Mouse (Mus musculus) small intestine, adult 2 months (tissue): ENCODE measurements around the gene Phf5a.

Source experiments
- CTCF ChIP-seq: fragments of 200-500 bp; IDR thresholded peaks from 2 replicates; pipeline ENCODE4 v1.5.1; 2012; ENCODE audit warnings: low read depth, mild to moderate bottlenecking, control low read depth, inconsistent platforms, low read length, moderate library complexity, mixed read lengths; ENCODE audit not compliant: insufficient replicate concordance, insufficient read length; ENCODE audit errors: extremely low read depth
- POLR2A ChIP-seq: fragments of 200-500 bp; IDR thresholded peaks from 2 replicates; pipeline ENCODE4 v1.6.1; 2012; ENCODE audit warnings: low read depth, mild to moderate bottlenecking, control low read depth, inconsistent platforms, low read length, moderate library complexity

DNA sequence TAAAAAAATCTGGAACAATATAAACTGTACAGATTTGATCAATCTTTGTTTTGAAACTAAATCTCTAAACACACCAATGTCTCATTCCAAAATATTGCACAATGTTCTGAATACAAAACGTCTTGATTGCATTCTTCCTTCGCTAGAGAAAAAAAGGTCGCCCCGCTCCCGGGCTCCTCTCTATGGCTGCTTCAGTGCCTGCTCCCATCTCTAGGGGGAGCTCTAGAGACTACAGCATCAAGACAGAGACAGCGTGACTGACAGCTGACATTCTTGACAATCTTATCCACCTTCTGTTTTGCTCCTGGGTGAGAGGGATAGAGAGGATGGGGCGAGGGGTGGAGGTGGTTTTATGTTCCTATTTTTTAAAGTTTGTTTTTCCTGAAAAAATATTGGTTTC lies 23.4 kb downstream of the Phf5a start:
- TF ChIP-seq CTCF (peak; percentile 88; the same call in 1 of the 2 replicates), POLR2A (no peak)
